Mouse (Mus musculus) gastrocnemius, adult 2 months (tissue): ENCODE results near the gene Slit3. TPM values are rescaled to one million over a fixed set of nuclear protein-coding genes. Genes with fewer than 3 reads are reported as not detected.

ENCODE experiments used
- DNase-seq: peaks from one replicate; pipeline ENCODE4 v3.0.0; 2022
- H3K27ac ChIP-seq: fragments of 200-600 bp; 2 replicates; pipeline ENCODE4 v1.8.1; 2022; ENCODE audit warnings: mild to moderate bottlenecking
- H3K4me3 ChIP-seq: fragments of 200-600 bp; 2 replicates; pipeline ENCODE4 v1.8.1; 2022; ENCODE audit warnings: mild to moderate bottlenecking, moderate library complexity
- CTCF ChIP-seq: fragments of 200-600 bp; IDR thresholded peaks from 2 replicates; pipeline ENCODE4 v1.8.1; 2022; ENCODE audit warnings: antibody characterized with exemption, mild to moderate bottlenecking, moderate library complexity
- intact Hi-C: fragments of 180-260 bp; cut with DNase I; formaldehyde crosslinking; loops from one replicate; pipeline ENCODE4 v1.15.1; 2025
- total RNA-seq, 2 experiments: library from RNA; stranded (reverse); gene quantifications; 2 replicates each; pipeline ENCODE4 v1.2.3; 2021

The Slit3 gene
- total RNA-seq, 2 experiments from 2014 or later = 9.2 to 10.9 TPM

DNA sequence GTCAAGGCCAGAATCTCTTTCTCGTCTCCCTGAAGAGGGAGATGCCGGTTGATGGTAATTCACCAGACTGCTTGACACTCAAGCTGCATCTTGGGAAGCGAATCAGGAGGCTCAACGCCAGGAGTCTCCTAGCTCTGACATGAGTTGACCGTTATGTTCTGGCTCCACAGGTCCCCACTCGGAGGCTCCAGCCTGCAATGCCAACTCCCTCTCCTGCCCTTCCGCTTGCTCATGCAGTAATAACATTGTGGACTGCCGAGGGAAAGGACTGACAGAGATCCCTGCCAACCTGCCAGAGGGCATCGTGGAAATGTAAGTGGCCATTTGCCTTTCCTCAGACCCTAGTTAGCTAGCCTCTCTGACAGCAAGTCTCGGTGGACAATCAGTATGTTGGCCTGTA, 457.8 kb downstream of the Slit3 start:
- intact Hi-C loops = no loop called here
- no peak for TF ChIP-seq CTCF
- DNase-seq = no peak
- H3K27ac ChIP-seq = no peak overlapping the region
- H3K4me3 ChIP-seq = no peak overlapping the region

DNA sequence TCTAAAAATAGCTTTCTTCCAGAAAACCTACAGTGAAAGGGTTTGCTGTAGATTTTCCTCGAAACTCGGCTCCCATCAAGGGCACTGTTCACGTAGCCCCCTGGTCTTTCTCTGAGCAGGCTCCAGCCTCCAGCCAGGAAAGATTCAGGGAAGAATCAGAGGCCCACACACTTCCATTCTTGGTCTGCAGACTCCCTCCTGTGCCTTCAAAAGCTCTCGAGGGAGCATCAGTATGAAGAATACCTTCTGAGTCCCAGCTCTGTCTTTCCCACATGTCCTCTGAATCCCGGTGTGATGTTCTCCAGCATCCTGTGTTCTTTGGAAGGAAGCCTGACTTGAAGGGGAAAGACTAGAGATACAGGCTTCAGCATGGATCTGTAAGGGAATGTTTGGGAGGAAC, 461.6 kb downstream of the Slit3 start:
- TF ChIP-seq CTCF = no peak
- no peak for DNase-seq
- Histone ChIP-seq H3K27ac (no peak overlapping the region), H3K4me3 (no peak overlapping the region)
- intact Hi-C loops = no loop called here

DNA sequence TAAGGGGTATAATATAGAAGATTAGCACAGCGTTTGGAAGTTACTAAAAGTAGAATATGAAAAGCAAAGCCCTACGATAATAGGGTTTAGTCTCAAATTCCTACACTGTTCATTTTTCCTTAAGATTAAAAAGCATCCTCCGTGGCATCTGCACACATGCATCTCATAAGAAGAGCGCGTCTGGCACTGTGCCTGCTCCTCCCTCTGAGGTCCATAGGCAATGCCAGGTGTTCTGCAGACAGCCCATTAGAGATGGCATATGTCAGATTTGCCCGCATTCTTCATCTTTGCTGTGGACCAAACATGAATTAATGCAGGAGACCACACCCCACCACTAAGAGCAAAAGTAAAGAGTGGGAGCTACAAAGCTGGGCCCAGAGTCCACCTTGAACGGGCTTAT, 462.6 kb downstream of the Slit3 start:
- intact Hi-C loops = no loop called here
- Histone ChIP-seq H3K27ac (no peak overlapping the region), H3K4me3 (no peak overlapping the region)
- TF ChIP-seq CTCF = no peak
- DNase-seq = no peak

DNA sequence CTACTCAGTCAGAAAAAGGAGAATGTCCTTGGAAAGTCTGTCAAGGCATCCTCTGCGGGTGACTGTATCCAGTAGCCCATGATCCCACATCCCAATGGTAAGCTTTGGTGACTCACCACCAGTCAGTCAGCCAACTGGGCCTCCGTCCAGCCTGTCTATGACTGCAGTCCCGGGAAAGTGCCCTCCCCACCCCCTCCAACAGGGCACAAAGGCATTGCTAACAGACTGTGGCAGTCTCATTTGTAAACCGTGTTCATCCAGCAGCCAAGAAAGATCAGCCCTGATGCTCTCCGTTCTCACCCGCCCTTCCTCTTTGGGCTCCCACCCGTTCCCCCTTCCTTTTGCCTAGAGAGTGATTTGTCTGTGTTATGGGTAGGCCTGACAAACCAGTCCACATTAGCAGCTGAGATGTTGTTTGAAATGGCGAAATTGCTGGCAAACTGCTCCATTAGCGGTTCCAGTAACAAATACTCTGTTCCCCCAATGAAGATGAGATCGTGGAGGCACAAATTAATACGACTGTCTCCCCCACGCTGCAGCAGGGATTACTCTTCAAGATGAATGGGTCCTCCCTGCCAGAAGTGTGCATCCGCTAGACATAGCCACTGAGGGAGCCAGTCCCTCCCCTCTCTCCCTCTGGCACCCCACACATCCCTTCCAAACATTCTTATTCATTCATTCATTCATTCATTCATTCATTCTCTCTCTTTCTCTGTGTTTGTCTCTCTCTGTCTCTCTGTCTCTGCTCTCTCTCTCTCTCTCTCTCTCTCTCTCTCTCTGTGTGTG, 466.3 kb downstream of the Slit3 start:
- no peak for TF ChIP-seq CTCF
- Histone ChIP-seq H3K4me3 (no peak overlapping the region), H3K27ac (no peak overlapping the region)
- intact Hi-C loops = no loop called here
- peak; percentile 76 for DNase-seq

DNA sequence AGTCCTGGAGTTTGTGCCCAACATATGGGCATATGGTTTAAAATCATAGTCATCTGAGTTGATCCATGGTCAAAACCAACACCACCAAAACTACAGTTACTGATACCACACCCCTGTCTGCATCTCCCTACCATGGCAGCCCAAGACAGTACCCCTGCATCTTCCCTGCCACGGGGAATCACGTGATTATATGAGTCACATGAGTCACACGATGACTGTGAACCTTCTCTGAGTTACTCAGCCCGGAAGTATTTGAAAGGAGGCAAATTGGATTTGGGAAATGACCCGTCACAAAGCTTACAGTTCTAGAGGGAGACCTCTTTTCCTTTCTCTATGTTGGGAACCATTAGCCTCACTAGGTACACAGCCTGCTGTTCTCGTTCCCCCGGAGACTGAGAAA, 468.9 kb downstream of the Slit3 start:
- intact Hi-C loops = no loop called here
- TF ChIP-seq CTCF = no peak
- Histone ChIP-seq H3K27ac (no peak overlapping the region), H3K4me3 (no peak overlapping the region)
- DNase-seq = no peak

DNA sequence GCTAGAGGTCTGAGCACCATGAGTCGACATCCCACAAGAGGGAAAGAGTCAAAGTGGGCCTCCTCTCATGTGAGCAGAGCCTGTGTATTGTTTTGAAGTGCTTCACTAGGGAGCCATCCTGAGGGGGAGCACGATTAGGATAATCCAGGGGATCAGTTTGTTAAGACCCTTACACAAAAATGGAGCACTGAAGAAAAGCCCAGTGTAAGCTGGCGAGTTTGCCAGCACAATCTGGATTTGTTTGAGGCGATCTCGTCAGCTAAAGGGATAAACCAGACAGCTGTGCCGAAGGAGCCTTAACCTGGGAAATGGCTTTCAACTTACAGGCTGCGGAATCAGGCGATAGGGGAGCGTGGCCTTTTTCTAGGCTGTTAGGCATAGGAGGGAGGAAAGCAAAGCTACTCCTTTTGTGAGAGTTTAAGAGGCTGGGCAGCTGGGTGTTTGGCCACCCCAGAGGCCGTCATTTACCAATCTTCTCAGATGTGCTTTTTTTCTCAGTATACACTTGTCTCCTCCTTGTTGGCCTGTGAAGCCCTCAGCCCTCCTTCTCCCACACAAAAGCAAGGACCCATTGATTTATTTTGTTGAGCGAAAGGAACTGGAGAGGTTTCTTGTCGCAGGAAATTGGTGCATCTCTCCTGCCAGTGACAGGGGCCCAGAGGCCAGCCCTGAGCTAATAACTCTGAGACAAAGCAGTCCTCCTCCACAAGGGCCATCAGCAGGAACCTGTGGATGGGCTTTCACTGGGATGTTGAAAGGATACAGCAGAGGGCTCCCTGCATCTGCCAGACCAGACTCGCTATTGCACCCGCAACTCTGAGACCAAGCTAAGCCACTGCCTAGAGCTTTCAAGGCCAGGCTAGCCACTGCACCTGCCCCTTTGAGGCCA, 472.4 kb downstream of the Slit3 start:
- H3K4me3 ChIP-seq = no peak overlapping the region
- intact Hi-C loops = no loop called here
- no peak for DNase-seq
- no peak for TF ChIP-seq CTCF
- no peak overlapping the region for H3K27ac ChIP-seq

DNA sequence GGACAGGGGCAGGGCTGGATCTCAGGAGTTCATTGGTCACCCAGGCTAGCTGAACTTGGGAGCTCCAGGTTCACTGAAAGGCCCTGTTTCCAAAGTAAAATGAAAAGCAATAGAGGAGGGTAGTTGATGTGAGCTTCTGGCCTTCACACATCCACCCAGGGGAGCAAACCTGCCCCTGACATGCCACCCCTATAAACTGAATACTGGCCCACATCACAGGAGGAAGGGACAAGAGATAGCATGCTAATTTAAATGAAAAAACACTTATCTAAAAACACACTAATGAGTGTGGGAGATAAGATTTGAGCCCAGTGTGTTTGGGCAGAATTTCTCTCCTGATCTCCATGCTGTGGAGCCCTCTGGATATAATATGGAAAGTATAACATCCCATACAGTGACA, 475.0 kb downstream of the Slit3 start:
- TF ChIP-seq CTCF = no peak

DNA sequence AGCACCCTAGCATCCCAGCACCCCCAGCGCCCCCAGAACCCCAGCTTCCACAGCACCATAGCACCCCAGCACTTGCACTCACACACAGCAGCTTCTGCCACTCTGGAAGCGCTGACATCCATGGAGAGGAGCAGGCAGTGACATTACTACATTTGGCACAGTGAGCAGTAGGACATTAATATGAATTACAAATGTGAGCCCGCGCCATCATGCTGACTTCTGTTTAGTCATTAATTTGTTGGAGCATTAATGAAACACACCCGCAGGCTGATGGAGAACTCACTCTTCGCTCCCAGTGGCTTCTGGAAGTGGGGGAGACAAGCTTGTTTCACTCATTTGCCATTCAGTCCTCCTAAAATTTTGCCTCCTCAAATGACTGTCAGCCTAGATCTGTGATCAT, 476.9 kb downstream of the Slit3 start:
- DNase-seq = no peak
- H3K27ac ChIP-seq = no peak overlapping the region
- no peak for TF ChIP-seq CTCF
- intact Hi-C loops = no loop called here
- no peak overlapping the region for H3K4me3 ChIP-seq

More for the DNA sequence above, 475.0 kb downstream of the Slit3 start:
- intact Hi-C loops = no loop called here
- no peak for DNase-seq
- no peak overlapping the region for H3K27ac ChIP-seq
- no peak overlapping the region for H3K4me3 ChIP-seq

DNA sequence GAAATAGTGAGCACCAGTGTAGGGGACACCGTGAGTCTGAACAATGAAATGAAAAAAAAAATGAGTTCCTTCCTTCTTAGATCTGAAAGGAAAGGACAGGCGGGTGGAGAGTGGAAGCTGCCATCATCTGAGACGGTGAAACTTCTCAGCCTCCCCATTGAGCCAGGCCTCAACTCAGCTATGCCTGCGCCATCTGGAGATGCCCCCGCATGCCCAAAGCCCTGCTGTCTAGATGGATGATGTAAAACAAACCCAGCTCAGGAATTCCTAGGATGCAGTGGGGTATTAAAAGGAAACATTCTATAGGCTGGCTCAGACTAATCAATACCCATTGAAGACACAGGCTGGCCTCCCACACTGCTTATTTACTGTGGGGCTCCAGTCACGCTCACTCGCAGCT, 477.7 kb downstream of the Slit3 start:
- no peak overlapping the region for H3K27ac ChIP-seq
- TF ChIP-seq CTCF = no peak
- DNase-seq = no peak
- H3K4me3 ChIP-seq = no peak overlapping the region
- intact Hi-C loops = no loop called here

DNA sequence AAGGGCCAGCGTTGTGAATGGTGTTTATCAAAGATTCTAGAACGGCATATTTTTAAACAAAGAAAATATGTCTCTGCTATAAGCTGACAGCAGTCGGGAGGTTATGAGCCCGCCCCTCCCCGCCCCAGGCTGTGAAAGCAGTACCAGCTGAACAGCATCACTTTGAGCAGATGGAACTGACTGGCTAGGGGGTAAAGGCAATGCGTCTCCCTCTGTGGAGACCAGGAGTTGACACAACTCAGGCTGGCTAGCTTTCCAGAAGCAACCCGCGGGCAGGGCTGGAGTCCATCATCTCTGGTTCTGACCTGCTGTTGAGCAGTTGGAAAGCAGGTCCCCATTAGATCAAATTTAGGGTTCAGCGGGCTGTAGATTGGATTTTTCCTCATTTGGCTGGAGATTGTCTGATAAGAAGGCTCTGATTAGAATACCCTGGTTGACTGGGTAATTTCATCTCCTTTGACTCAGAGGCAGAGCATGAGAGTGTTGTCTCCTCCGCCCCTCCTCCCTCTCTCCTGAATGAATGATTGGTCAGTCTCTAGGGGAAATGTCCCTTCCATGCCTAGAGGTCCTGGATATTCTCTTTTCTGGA, 480.7 kb downstream of the Slit3 start:
- H3K4me3 ChIP-seq = no peak overlapping the region
- DNase-seq = no peak
- H3K27ac ChIP-seq = no peak overlapping the region
- TF ChIP-seq CTCF = no peak
- intact Hi-C loops = no loop called here

DNA sequence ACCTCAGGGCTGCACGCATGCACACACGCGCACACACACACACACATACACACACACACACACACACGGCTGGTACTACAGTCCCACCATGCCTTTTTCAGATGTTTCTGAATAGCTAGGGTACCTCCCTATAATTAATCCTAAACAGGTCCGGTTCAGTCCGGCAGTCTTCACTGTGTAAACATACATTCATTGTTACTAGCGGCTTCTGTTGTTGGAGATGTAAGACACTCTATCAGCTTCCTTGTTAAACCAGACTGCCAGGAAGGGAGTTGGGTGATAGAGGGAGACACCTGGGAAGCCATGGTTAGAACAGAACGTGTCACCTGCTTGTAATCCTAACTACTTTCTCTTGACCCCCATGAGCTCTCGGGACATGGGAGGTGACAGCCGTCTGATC, 481.6 kb downstream of the Slit3 start:
- H3K4me3 ChIP-seq = no peak overlapping the region
- no peak for TF ChIP-seq CTCF
- intact Hi-C loops = no loop called here
- H3K27ac ChIP-seq = no peak overlapping the region
- DNase-seq = no peak

DNA sequence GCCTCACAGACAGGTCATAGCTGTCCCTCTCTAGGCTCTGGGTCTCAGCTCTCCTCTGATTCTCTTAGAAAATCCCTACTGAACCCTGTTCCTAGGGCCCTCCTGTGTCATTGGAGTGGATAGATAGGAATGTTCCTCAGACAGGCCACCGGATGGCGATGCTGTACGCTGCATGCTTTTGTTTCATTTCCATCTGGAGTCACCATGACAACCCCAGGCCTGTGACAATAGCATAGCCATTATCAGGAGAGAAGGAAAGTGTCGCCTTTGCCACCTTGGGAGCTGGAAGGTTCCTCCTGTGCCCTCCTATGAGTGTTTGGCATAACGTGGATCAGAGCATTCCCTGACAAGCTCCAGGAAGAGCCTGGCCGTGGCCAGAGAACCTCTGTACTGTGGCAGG, 482.9 kb downstream of the Slit3 start:
- intact Hi-C loops = no loop called here
- no peak for DNase-seq
- no peak overlapping the region for H3K27ac ChIP-seq
- TF ChIP-seq CTCF = peak; percentile 29; the same call in 1 of the 2 replicates
- no peak overlapping the region for H3K4me3 ChIP-seq
